Mouse (Mus musculus) skeletal muscle tissue, adult 2 months (tissue): Measurements from ENCODE around the gene Ttn.

ENCODE experiments used
- DNase-seq: peaks from one replicate; pipeline ENCODE4 v3.0.0-alpha.2; 2012; ENCODE audit warnings: low read depth, low spot score

Gene Ttn

DNA sequence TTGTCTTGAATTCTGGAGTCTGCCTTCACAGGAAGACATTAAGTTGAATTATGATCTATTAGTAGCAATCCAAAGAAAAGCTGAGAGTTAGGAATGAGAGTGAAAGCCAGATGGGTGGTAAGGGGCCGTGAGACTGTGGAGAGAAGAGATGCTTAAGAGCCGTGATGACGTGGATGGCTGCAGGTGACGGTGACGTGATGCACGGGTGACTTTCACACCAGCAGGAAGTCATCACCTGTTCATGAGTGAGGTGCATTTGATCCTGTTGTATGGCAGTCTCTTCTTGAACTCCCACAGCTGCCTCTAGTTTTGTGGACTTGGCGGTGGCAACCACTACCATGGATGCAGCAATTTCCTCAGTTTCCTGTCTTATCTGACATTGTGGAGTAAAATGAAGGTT is 16.8 kb downstream of the Ttn start:
- no peak for DNase-seq

DNA sequence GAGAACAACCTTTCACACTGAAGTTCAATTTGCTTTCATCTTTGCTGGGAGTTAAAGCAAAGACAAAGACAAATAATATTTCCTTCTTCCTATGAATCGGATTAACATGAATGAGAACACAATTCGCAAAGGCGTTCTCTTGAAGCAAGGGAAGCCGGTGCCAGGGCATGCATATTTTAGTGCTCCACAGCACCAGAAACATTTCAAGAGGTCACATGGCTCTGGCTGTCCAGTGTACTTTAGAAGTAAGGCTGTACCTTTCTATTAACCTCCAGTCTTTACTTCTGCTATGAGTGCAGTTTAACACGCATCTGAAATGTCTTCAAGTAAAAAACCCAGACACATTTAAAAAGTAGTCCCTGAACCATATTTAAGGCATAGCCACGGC is 20.3 kb downstream of the Ttn start:
- DNase-seq: no peak

DNA sequence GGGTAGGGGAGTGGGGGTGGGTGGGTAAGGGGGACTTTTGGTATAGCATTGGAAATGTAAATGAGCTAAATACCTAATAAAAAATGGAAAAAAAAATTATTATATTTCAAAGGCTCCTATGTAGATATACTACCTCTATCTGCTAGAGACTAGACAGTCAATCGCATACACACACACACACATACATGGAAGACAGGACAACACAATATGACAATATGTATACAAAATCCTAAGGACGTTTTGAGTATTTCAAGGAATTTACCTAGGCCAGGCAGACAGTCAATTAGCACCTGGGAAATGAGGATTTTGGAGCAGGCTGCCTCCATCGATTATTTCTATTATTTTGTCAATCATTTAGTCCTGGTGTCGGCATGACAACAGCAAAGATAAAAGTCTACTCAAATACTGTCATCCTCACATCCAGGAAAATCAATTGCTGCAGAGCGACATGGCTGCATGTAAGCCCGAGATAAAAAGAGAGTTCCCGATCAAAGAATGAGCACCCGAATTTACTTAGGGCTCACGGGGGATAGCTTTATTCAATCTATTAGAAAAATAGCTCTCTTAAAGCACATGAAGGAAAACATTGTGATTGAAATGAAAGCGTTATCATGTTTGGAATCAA is 20.8 kb downstream of the Ttn start:
- no peak for DNase-seq

DNA sequence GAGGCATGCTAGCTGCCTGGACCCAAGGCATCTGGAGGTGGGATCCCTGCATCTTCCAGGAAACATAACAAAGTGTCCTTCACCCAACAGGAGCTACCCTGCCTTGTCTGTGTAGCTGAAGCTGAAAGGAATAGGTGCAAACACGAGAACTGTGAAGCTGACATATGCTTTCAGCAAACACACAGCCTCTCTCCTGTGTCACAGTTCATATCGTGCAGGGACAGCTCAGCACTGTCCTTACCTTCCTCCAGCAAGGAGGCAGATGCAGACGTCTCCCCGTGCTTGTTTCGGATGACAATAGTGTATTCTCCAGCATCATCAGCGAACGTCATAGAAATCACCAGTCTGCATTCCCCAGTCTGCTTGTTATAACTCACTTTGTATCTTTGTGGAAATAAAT is 32.6 kb downstream of the Ttn start:
- DNase-seq: no peak

DNA sequence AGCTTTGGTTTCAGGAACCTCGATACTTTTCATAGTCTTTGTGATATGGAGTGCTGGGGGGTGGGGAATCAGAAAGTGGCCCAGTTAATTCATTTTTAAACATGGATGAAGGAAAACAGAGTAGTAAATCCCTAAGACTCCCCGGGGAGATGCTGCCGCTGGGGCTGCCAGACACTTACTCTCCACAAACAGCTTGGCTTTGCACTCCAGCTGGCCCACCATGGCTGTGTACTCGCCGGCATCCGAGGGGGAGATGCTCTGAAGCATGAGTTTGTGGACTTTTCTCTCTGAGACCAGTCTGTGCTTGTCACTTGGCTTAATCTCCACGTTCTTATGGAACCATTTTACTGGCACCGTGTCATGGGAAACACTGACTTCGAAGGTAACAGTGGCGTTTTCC is 43.8 kb downstream of the Ttn start:
- DNase-seq: no peak

DNA sequence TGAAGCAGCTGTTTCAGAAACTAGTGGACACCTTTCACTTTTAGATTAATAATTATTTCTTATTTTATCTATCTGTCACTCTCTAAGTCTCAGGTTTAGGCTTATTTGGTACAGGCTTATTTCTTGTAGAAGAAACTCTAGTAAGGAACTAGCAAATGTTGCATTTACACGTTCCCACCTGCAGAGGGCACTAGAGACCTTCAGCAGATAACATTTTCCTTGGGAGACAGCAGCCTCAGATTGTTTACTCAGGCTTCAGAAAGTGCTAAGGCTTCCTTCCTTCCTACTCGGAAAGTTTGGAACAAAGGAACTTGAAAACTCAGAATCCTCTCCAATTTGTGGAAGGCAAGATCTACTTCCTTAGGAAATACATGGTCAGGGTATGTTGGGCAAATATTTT is 52.6 kb downstream of the Ttn start:
- peak; percentile 64 for DNase-seq

DNA sequence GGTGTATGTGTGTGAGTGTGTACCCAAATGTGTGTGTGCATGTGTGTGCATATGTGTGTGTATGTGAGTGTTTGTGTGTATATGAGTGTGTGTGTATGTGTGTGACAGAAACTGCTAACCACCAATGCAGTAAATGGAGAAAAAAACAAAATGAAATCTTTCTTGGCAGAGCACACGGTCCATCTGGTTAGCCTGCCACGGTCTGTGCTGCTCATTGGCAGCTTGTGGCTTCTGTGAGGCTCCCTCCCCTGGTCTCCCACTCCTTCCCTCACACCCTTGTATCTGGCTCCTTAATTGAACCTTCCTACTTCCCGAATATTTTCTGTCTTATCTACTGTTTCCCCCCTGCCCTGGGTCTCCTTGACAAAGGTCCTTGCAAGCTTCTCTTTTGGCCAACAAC is 53.5 kb downstream of the Ttn start:
- no peak for DNase-seq

DNA sequence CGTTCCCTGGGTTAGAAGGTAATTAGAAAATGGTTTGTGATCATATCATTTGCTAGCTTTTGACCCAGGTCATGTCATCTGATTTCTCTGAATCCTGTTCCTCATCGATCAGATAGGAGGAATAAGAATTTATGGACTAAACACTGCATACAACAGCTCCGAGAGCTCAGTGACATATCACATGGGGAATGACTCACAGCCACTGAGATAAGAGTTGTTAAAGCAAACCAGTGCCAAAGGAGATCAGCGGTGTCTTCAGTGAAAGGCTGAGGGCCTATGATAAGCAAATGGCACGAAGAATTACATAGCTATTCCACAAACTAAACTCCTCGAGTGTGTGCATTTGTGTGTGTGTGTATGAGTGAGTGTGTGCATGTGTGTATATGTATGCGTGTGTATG is 54.0 kb downstream of the Ttn start:
- no peak for DNase-seq

DNA sequence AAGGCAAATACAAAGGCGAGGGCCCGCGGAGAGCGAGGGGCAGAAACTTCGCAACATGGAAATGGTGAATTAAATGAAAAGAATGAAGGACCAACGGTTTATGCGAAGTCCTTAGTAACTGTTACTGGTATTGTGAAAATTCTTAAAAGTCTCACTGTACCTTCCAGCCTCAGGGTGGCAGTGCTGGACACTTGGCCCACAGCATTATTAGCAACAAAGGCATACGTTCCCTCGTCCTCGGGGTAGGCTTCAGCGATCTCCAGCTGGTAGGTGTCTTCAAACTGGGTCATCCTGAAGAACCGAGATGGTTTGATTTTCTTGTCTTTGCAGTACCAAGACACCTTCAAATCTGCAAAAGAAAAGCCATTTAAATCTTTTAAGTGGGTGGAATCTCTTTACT is 55.4 kb downstream of the Ttn start:
- no peak for DNase-seq

DNA sequence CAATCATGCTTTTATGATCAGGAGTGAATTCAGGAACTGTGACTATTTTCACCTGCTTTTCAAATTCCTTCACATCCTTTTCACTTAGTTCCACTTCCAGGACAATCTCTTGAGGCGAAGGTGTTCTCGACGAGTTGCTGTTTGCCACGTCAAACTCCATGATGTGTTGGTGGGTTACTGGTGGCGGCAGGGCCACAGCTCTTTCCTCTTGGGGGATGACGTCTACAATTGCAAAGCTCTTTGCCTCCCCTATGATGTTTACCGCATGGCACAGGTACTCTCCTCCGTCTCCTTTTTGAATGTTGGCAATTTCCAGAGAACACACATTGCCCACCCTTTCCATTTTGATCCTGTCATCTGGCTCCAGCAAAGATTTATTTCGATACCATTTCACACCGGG is 67.4 kb downstream of the Ttn start:
- DNase-seq: no peak

DNA sequence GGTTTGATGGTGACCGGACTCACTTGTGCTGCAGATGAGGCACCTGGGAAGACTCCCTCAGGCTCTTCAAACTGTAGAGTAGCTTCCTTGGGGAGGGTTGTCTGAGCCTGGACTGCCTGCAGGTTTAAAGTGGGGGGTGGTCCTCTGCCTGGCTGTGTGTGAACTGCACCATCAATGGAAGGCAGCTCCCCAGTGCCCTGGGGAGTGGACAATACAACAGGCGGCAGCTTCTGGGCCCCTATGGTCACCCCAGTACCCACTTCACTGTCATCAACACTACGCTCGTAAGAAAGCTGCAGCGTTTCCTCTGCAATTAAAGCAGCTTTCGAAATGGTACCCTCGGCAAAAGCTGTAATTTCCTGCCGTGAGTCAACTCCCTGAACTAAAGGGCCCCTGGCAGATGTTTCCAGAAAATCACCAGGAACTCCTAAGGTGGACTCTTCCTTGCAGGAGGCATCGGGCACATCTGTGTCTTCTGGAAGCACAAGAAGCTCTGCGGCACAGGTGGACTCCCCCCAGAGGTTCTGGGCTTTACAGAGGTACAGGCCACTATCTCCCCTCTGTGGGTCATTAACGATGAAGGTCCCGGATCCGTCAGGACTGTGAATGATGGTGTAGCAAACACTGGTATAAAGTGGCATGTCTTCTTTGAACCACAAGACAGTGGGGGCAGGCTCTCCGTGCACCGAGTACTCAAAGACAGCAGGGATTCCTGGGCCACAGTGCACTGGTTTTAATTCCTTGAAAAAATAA is 73.5 kb downstream of the Ttn start:
- DNase-seq: no peak

DNA sequence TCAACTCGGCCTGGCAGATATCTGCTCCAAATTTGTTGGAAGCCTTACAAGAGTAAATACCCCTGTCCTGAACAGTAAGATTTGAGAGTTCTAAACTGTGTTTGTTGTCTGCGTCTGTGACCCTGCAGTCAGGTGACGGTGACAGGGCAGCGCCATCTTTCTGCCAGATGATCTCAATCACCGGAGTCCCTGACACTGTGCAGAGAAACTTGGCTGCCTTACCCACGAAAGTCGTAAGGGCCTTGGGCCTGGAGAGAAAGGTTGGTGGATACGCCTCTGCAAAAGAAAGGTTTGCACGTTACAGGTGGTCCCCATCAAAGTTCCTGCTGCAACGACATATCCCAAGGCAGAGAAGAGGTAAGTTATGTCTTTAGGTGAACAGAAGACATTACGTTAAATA is 79.0 kb downstream of the Ttn start:
- no peak for DNase-seq

DNA sequence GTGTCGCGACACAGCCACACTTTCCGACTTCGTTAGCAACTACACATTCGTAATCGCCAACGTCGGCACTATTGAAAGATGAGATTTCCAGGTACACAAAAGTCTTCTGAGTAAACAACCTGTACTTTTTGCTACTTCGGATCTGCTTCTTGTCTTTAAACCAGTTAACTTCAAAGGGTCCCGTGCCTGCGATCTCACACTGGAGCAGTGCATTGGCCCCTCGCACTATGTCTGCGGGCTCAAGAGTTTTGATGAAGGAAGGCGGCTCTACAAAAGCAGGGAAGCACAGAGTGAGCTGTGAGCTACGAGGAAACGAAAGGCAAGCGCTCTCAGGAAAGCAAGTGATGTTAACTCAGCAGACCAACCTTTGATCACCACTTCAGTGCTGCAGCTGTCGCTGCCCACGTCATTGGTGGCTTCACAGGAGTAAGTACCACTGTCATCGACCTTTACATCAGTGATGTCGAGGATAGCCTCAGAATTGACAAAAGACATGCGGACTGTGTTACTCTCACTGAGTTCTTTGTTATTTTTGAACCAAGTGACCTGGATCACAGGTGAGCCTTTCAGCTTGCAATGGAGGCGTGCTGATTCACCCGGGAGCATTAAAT is 80.8 kb downstream of the Ttn start:
- no peak for DNase-seq

DNA sequence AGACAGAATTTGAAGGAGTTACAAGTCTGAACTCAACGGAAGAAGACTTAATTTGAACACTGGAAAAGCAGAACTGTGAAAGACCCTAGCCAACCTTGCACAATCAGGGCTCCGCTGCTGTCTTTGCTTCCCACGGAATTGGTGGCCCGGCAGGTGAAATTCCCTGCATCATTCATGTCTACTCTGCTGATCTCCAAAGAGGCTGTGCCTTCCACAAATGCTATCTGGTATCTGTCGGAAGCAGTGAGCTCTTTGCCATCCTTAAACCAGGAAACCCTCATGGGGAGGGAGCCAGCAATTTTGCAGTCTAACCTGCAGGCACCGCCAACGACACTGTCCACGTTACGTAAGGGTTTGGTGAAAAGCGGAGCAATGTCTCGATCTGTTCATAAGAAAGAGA is 82.5 kb downstream of the Ttn start:
- DNase-seq: no peak

DNA sequence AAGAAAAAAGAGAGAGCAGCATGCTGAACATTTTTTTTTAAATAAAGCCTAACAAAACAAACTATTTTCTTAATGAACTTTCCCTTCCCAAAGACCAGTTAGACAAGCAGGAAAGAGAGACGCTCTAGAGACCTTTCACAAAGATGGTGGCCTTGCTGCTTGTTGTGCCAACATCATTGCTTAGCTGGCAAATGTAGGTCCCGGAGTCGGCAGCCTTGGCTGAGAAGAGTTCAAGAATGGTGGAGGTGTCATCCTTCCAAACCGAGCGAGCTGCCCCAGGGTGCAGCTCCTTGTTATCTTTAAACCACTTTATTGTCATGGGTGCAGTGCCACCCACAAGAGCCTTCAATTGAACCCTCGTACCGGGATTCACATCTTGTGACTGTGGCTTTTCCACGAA is 85.4 kb downstream of the Ttn start:
- DNase-seq: no peak

DNA sequence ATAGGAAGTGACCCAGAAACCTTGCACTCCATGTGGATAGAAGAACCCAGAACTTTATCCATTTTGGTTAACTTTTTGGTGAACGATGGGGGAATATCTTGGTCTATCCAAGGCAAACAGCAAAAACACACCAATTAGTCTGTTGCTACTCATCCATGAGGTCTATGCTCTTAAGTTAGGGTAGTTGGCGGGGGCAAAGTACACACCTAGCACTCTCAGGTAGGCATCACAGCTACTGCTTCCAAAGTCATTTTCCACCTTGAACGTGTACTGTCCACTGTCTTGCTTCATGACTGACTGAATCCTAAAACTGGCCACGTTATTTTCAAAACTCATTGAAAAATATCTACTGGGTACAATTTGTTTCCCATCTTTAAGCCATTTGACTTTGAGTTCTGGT is 87.0 kb downstream of the Ttn start:
- DNase-seq: no peak

DNA sequence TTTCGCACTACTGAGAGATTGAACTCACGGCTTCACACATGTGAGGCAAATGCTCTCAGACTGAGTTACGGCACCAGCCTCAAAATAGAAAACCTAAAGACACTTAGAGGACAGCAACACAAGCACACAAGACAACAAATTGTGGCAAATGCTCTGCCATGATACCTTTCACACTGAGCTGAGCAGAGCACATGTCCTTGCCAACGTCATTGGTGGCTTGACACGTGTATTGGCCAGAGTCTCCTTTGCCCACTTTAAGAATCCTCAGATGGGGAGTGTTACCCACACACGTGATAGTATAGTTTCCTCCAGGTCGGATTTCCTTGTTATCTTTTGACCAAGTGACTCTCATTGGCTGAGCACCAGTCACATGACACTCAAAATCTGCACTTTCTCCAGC is 93.6 kb downstream of the Ttn start:
- no peak for DNase-seq

DNA sequence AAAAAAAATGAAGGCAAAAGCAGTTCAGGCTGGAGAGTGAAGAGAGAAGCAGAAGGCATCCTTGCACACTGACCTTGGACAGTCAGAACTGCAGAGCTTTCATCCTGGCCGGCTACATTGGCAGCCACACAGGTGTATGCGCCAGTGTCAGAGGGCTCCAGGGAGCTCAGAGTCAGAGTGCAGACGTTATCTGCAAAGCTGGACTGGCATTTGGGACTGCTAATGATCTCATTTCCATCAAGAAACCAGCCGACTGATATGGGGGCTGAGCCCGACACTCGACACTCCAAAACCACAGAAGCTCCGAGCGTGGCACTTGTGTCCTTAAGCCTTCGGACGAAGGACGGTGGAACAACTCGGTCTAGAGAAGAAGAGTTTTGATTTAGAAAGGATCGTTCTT is 96.5 kb downstream of the Ttn start:
- DNase-seq: no peak

DNA sequence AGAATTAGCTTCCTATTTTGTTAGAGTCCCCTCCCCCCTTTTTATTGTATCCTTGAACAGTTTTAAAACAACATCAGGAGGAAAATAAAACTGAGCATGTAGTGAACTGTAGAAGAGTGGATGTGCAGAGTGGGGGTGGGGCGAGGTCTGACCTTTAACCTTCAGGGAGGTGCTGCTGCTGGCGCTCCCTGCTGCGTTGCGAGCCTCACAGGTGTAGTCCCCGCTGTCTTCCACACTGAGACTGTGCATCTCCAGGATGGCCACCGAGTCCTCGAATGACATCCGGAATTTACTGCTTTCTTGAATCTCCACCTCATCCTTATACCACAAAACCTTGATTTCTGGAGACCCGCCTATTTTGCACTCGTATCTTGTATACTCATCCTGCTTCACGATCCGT is 100.9 kb downstream of the Ttn start:
- no peak for DNase-seq

DNA sequence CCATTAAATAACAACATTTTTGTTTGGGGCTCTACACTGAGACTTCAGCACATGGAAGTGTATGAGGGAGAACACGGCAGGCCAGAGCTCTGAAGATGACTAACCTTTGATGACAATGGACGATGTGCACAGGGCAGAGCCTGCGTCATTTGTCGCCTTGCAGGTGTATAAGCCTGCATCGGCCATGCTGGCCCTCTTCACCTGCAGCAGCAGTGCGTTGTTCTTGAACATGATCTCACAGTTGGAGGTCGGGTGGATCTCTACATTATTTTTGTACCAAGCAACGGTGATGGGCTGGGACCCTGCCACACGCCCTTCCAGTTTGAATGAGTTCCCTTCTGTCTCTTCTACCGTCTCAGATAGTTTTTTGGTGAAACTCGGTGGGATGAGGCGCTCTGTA is 106.8 kb downstream of the Ttn start:
- DNase-seq: no peak

DNA sequence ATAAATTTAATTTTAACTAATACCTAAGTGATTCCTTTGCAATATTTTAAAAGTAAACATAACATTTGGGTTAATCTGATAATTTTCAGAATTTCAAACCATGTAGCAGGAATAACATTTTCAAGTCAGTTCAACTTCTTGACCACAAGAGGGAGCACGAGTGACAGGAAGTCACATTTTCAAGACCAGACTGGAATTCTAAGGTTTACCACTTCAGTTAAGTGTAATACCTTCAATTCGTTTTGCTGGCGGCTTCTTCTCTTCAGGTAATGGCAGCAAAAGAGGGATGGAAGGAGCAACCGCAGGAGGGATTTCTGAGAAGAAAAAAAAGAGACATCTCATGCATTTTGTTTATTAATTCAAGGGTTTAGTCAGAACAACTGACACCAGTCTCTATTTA is 115.4 kb downstream of the Ttn start:
- no peak for DNase-seq

DNA sequence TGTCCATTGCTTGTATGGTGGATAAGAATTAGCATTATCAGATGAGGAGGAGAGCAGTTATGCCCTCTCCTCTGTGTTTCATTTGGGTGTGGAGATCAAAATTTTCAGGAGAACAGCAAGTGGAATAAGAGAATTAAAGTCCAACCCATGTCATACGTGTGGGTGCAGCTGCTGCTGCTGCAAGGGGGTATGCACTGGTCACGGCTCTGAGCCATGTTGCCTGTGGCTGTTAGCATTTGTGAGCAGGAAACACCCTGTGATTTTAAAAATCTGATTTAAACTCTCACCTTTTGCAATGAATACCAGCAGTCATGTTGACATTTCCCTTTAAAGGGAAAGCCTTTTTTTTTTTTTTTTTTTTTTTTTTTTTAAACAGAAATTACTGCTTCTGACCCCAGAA is 116.8 kb downstream of the Ttn start:
- no peak for DNase-seq

DNA sequence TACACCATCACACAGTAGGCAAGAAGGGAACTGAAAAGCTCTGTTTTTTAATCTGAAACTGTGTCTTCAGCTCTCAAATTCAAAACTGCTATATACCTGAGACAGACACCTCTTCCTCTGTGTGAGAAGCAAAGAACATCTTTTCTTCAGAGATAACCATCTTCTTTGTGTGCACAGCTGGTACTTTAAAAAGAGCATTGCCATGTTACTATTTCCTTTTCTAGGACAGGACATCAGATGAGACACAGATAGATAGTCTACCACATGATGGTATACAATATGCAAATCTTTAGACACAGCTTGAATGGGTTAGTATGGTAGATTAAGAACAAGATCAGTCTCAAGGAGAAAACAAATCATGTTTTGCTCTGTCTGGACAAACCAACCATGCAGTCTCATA is 121.0 kb downstream of the Ttn start:
- no peak for DNase-seq
